Mouse (Mus musculus): ENCODE results near the gene Lnpep. TPM values are rescaled to one million over a fixed set of nuclear protein-coding genes. Genes with fewer than 3 reads are reported as not detected.
"Not testable (repeated sequence)": the region's sequence is repeated elsewhere in the genome, so short reads cannot be mapped to it uniquely, and the experiment has no call there.

Gene Lnpep
- polyA plus RNA-seq, 1 experiment from 2014 or later: 10.7 TPM

DNA sequence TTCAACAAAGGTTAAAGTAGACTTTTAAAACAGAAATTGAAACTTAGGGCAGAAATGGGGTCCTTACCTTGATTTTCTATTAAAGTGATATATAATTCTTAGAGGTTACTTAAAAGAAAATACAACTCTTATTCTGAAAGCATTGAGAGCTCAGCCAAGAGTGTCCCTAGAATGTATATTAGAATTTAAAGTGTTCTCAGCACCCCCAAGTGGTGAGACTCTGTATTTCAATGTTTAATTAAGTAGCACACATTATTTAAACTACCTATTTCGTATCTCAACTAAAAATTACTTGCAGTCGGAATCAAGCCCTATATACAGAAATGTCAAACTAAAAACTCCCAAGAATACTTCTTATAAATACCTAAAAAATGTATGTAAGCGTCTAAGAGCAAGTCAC lies 57.8 kb downstream of the Lnpep start:
- H3K4me3 ChIP-seq: no peak overlapping the region

DNA sequence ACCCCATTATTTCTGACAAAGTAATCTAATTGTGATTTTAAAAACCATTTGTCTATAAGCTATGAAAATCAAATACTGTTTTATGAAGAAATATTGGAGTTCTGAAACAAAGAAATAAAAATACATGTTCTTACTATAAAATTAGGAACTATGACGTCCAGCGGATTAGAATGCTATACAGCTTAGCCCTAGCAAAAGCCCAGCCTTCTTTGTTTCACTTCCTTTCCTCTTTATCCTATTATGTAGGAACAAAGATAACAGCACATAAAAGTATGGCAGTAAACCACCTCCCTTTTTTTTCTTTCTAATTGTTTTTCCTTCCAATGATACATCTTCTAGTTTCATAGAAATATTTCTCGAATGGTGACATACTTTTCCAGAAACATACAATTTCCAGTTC lies 75.9 kb downstream of the Lnpep start:
- H3K4me2 ChIP-seq (replicated peaks): no peak overlapping the region
- H3K27ac ChIP-seq (replicated peaks): no peak overlapping the region
- H3K9ac ChIP-seq (replicated peaks): no peak overlapping the region
- no peak overlapping the region for H3K4me3 ChIP-seq
- peaks cover 13% of the 10 kb centered on the region for H3K36me3 ChIP-seq
- no peaks in the 10 kb centered on the region for H3K9me3 ChIP-seq
- no peaks in the 10 kb centered on the region for H3K27me3 ChIP-seq
- ATAC-seq (ENCODE audit: low FRiP score, low read depth): no peak
- H3K4me1 ChIP-seq: no peaks in the 10 kb centered on the region
- WGBS: 70% methylated on average over 3 of the region's 3 CpGs

More for the DNA sequence above, 57.8 kb downstream of the Lnpep start:
- peak; percentile 30; the same call in 1 of the 2 replicates for ATAC-seq (ENCODE audit: low FRiP score, low read depth)
- 53% methylated on average over 3 of the region's 3 CpGs for WGBS
- Histone ChIP-seq H3K4me1 (no peaks in the 10 kb centered on the region), H3K27me3 (no peaks in the 10 kb centered on the region), H3K27ac (replicated peaks) (no peak overlapping the region), H3K4me2 (replicated peaks) (no peak overlapping the region), H3K9ac (replicated peaks) (no peak overlapping the region), H3K9me3 (no peaks in the 10 kb centered on the region), H3K36me3 (peaks cover 21% of the 10 kb centered on the region)

DNA sequence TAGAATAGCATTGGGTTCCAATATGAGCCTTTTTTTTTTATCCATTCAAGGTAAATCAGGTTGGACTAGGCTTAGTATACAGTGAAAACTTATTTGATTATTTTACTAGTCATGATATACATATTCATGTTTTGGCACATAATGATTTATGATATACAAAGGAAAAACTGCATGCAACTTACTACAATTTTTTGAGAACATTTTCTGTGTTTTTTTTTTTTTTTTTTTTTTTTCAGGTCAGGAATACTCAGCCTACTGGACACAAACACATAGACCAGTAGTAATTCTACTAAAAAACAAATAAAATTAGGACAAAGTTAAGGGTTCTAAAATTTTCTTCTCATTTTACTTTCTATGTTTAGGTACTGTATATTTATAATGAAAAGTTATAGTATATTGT lies 93.5 kb downstream of the Lnpep start:
- no peak overlapping the region for H3K4me3 ChIP-seq
- H3K27ac ChIP-seq (replicated peaks): no peak overlapping the region
- H3K4me1 ChIP-seq: no peaks in the 10 kb centered on the region
- no peaks in the 10 kb centered on the region for H3K9me3 ChIP-seq
- H3K36me3 ChIP-seq: peaks cover 46% of the 10 kb centered on the region
- ATAC-seq (ENCODE audit: low FRiP score, low read depth): no peak
- no peak overlapping the region for H3K9ac ChIP-seq (replicated peaks)
- H3K4me2 ChIP-seq (replicated peaks): no peak overlapping the region
- no peaks in the 10 kb centered on the region for H3K27me3 ChIP-seq

DNA sequence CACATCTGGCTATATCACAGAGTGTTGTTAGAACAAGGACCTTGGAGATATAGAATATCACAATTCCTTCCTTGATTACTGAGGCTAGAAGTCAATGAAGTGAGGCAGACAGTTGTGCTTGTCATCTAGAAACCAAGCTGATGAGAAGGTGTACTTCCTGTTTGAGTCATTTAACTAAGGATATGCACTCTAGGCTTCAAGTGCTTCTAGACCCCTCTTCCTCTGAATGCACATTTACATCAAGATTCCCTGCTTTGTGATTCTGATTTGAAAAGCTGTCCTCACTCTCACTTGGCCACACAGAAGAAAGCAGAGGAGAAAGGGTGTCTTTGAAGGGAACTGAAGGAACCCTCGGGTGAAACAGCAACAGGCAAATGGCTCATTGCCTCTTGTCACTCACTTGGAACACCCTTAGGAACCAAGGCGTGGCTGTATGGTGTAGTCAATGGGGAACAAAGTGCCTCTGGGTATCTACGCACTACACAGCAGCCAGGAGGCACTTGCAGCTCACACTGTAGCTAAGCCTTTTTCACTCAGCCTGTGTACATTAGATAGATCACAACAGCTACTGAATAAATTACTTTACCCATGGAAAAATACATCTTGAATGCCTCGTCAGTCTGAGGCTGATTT lies 108.3 kb downstream of the Lnpep start:
- Histone ChIP-seq H3K4me1 (no peaks in the 10 kb centered on the region), H3K36me3 (no peaks in the 10 kb centered on the region), H3K9me3 (no peaks in the 10 kb centered on the region), H3K4me3 (no peak overlapping the region), H3K4me2 (replicated peaks) (no peak overlapping the region), H3K9ac (replicated peaks) (no peak overlapping the region), H3K27me3 (no peaks in the 10 kb centered on the region), H3K27ac (replicated peaks) (no peak overlapping the region)
- 79% methylated on average over 4 of the region's 4 CpGs for WGBS
- ATAC-seq (ENCODE audit: low FRiP score, low read depth): no peak

DNA sequence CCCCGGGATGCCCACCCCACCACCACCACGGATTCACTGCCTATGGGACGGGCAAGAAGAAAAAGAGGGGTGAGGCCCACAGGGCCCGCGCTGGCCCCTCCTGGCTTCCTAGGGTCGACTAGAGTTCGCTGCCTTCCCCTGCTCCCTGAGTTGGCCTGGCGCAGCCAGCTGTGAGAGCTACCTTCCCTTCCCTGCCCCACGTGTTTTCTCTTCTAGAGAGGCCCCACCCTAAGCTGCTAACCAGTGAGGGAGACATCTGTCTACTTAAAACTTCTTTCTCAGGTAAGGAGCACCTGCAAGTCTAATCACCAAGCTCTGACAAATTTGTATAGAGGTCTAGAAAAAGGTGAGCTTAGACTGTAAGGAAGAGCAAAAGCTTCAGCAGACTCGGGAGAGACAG lies 118.2 kb downstream of the Lnpep start:
- ATAC-seq (ENCODE audit: low FRiP score, low read depth): no peak

DNA sequence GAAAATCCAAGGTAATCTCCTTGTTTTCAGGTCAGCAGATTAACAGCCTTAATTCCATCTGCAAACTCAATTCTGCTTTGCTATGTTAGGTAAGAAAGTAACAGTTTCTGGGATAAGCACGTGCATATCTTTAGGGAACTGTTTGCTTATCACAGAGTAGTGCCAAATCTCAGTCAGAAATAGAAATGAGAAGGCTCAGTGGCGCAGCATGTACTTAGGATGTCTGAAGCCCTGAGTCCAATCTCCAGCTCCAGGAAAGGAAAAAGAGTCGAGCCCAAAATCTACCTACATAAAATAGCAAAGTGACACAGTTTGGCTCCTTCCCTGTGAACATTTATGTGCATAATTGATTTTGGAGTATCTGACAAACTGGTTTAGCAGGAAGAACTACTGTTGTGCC lies 125.6 kb downstream of the Lnpep start:
- Histone ChIP-seq H3K36me3 (no peaks in the 10 kb centered on the region), H3K4me2 (replicated peaks) (no peak overlapping the region), H3K4me3 (no peak overlapping the region), H3K9ac (replicated peaks) (no peak overlapping the region), H3K4me1 (no peaks in the 10 kb centered on the region), H3K27me3 (no peaks in the 10 kb centered on the region), H3K27ac (replicated peaks) (no peak overlapping the region), H3K9me3 (no peaks in the 10 kb centered on the region)
- ATAC-seq (ENCODE audit: low FRiP score, low read depth): no peak
- WGBS: 66% methylated on average over 3 of the region's 3 CpGs

More for the DNA sequence above, 118.2 kb downstream of the Lnpep start:
- Histone ChIP-seq H3K36me3 (no peaks in the 10 kb centered on the region), H3K9me3 (no peaks in the 10 kb centered on the region), H3K4me2 (replicated peaks) (no peak overlapping the region), H3K4me1 (no peaks in the 10 kb centered on the region), H3K27me3 (no peaks in the 10 kb centered on the region), H3K27ac (replicated peaks) (no peak overlapping the region), H3K4me3 (no peak overlapping the region), H3K9ac (replicated peaks) (no peak overlapping the region)
- WGBS: 91% methylated on average over 10 of the region's 10 CpGs

DNA sequence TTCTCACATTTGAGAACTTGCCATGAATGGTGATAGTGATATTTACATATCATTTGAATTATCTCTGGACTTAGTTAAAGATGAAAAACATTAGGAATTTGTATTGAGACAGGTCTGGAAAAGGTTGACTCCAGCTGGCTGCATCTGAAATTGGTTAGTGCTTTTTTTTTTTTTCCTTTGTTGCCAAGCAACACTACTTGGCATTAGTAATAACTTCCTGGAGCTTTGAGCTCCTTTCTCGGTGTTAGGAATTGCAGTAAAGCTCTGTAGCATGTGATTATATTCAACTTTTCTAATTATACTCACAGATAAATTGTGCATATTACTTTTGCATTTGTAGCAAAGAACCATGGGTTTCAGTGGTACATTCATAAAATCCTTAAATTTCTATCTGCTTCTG lies 126.0 kb downstream of the Lnpep start:
- Histone ChIP-seq H3K9me3 (no peaks in the 10 kb centered on the region), H3K4me3 (no peak overlapping the region), H3K4me2 (replicated peaks) (no peak overlapping the region), H3K36me3 (no peaks in the 10 kb centered on the region), H3K9ac (replicated peaks) (no peak overlapping the region), H3K4me1 (no peaks in the 10 kb centered on the region), H3K27ac (replicated peaks) (no peak overlapping the region), H3K27me3 (no peaks in the 10 kb centered on the region)
- 21% methylated on average over 1 of the region's 1 CpGs for WGBS
- no peak for ATAC-seq (ENCODE audit: low FRiP score, low read depth)

DNA sequence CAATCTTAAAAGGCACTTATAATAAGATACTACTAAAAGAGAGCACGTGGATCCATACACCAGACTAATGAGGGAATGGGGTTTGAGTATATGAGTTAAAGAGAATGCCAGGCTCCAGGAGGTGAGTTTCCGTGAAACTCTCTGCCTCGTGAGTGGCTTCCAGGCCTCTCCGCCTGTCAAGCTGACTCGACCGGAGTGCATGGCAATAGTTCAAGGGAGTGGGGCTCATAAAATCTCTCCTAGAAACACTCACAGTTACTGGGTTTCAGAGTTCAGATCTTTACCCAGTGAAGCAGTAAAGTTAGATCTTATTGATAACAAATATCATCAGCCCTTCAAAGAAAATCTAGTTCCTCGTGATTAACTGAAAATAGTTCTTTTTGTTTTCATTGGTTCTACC lies 128.1 kb downstream of the Lnpep start:
- no peaks in the 10 kb centered on the region for H3K36me3 ChIP-seq
- no peak for ATAC-seq (ENCODE audit: low FRiP score, low read depth)
- H3K4me2 ChIP-seq (replicated peaks): no peak overlapping the region
- H3K4me3 ChIP-seq: no peak overlapping the region
- no peaks in the 10 kb centered on the region for H3K4me1 ChIP-seq
- H3K9me3 ChIP-seq: no peaks in the 10 kb centered on the region
- H3K9ac ChIP-seq (replicated peaks): no peak overlapping the region
- no peaks in the 10 kb centered on the region for H3K27me3 ChIP-seq
- H3K27ac ChIP-seq (replicated peaks): no peak overlapping the region
- 91% methylated on average over 7 of the region's 7 CpGs for WGBS

DNA sequence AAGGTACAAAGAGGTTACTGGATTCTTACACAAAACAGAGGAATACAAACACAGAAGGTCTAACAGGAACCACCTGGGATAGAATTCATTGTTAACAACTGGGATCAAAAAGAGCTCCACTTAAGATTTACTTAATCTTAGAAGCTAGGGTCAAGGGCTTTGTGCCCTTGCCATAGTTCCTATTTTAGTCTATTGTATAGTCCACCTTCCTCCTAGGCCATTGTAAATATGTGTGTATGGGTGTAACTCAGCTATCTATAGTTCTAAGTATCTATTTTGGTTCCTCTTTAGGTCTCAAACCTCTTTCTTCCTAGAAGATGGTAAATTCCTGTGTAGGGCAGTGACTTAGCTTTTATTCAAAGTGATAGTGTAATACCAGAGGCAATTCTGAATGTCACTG lies 128.6 kb downstream of the Lnpep start:
- H3K36me3 ChIP-seq; H3K4me3 ChIP-seq; H3K27me3 ChIP-seq; H3K4me2 ChIP-seq (replicated peaks); H3K27ac ChIP-seq (replicated peaks); H3K9ac ChIP-seq (replicated peaks); ATAC-seq (ENCODE audit: low FRiP score, low read depth); H3K9me3 ChIP-seq; H3K4me1 ChIP-seq: not testable (repeated sequence)

DNA sequence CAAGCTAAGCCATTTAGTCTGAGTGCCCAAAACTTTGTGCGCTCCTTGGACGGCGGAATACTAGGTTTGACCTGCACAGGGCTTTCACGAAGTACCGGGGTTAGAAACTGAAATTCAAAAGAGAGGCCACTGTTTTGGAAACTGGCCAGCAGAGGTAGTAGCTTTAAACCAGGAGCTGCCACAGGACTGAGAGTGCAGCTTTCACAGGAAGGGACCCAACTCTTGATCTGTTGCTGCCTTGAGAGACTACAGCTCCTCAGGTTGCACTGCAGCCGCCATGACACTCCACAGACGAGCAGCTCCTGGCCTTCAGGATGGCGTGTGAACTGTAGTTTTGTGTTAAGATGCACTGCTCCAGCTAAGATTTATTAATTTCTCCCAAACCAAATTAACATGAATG lies 132.7 kb downstream of the Lnpep start:
- ATAC-seq (ENCODE audit: low FRiP score, low read depth): no peak
- H3K27me3 ChIP-seq: no peaks in the 10 kb centered on the region
- 90% methylated on average over 8 of the region's 8 CpGs for WGBS
- no peak overlapping the region for H3K4me3 ChIP-seq
- no peaks in the 10 kb centered on the region for H3K9me3 ChIP-seq
- no peaks in the 10 kb centered on the region for H3K4me1 ChIP-seq
- no peak overlapping the region for H3K27ac ChIP-seq (replicated peaks)
- no peak overlapping the region for H3K4me2 ChIP-seq (replicated peaks)
- H3K9ac ChIP-seq (replicated peaks): no peak overlapping the region
- no peaks in the 10 kb centered on the region for H3K36me3 ChIP-seq

DNA sequence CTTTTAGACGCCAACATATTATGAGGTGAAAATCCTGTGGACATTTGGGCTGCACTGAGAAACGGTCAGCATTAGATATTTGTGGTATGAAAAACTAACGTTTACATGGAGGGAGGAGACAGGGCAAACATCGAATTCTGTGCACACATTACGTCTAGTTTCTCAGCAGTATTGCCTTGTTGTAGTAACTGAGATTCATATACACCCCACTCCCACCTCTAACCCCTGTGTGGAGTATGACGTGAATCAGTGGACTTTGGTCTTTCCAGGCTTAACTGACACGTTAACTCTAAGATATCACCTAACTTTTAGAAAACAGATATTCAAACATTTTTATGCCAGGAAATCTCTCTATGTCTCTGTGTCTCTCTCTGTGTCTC lies 133.2 kb downstream of the Lnpep start:
- H3K4me2 ChIP-seq (replicated peaks): no peak overlapping the region
- 77% methylated on average over 7 of the region's 7 CpGs for WGBS
- no peaks in the 10 kb centered on the region for H3K36me3 ChIP-seq
- H3K4me3 ChIP-seq: no peak overlapping the region
- H3K9ac ChIP-seq (replicated peaks): no peak overlapping the region
- ATAC-seq (ENCODE audit: low FRiP score, low read depth): no peak
- no peaks in the 10 kb centered on the region for H3K4me1 ChIP-seq
- H3K27ac ChIP-seq (replicated peaks): no peak overlapping the region
- H3K27me3 ChIP-seq: no peaks in the 10 kb centered on the region
- no peaks in the 10 kb centered on the region for H3K9me3 ChIP-seq

DNA sequence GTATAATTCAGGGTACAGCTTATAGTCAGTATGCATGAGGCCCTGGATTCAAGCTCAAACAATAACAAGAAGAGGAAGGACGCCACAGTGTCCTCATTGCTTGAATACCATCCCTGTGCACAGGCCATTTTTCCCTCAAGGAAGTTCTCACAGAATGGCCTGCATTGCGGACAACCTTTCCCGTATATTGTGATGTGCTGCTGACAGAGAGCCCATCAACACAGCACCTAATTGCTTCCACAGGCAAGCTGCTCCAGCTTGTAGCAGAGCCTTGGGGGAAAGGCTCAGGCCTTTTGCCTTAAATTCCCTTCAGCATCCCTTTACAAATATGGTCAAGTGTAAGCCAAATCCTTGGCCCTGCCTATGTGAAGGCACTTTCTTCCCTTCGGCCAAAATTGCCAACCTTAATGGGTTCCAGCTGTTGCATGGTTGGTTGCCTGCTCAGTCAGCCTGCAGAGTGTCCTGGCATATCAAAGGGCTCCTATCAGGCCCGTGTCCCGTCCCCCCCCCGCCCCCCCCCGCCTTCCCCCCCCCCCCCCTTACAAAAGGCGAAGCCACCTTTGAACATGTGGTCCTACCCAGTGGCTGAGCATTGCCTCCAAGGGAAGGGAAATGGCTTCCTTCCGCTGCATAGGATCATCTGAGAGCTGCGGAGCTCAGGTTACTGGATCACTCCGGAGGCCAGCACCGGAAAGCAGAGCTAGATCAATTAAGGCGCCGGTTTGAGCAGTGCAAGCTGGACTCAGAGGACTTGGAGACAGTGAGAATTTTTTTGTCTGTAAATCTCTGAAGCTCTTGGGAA lies 133.8 kb downstream of the Lnpep start:
- ATAC-seq (ENCODE audit: low FRiP score, low read depth): no peak
- H3K9me3 ChIP-seq: no peaks in the 10 kb centered on the region
- H3K27me3 ChIP-seq: no peaks in the 10 kb centered on the region
- H3K4me1 ChIP-seq: no peaks in the 10 kb centered on the region
- no peaks in the 10 kb centered on the region for H3K36me3 ChIP-seq
- no peak overlapping the region for H3K4me3 ChIP-seq
- H3K9ac ChIP-seq (replicated peaks): no peak overlapping the region
- H3K27ac ChIP-seq (replicated peaks): no peak overlapping the region
- no peak overlapping the region for H3K4me2 ChIP-seq (replicated peaks)
- WGBS: 68% methylated on average over 12 of the region's 15 CpGs

DNA sequence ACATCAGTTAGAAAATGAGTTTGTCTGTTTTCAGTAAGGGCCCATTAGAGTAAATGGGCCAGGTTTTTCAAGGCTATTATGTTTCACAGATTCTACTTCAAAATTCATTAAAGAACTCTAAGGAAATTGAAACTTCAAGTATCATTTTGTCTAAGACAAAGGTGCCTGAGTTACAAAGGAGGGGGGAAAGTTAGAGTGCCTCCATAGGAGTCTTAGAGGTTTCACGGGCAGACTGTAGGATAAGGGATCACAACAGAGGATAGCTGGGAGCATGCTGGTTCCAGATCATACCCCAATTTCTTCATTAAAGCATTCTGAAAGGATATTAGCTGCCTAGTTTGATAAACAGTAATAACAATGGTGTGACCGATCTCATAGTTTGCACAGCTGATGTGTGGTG lies 139.1 kb downstream of the Lnpep start:
- H3K36me3 ChIP-seq: no peaks in the 10 kb centered on the region
- no peak overlapping the region for H3K27ac ChIP-seq (replicated peaks)
- H3K9me3 ChIP-seq: no peaks in the 10 kb centered on the region
- no peak overlapping the region for H3K4me2 ChIP-seq (replicated peaks)
- no peaks in the 10 kb centered on the region for H3K4me1 ChIP-seq
- H3K4me3 ChIP-seq: no peak overlapping the region
- ATAC-seq (ENCODE audit: low FRiP score, low read depth): no peak
- no peak overlapping the region for H3K9ac ChIP-seq (replicated peaks)
- 56% methylated on average over 2 of the region's 2 CpGs for WGBS
- no peaks in the 10 kb centered on the region for H3K27me3 ChIP-seq

Data from midbrain, embryonic 12.5 days (tissue).